Mouse (Mus musculus) erythroblast, embryonic 14.5 days (primary cell): ENCODE results near the gene Dock7. TPM values are rescaled to one million over a fixed set of nuclear protein-coding genes. Genes with fewer than 3 reads are reported as not detected.
"Not testable (repeated sequence)": the region's sequence is repeated elsewhere in the genome, so short reads cannot be mapped to it uniquely, and the experiment has no call there.

Experiments
- H3K27me3 ChIP-seq: 2 replicates; pipeline ENCODE4 v1.6.1; 2012; ENCODE audit warnings: inconsistent platforms; ENCODE audit not compliant: control insufficient read depth
- H3K36me3 ChIP-seq: 2 replicates; pipeline ENCODE4 v1.6.1; 2012; ENCODE audit warnings: mild to moderate bottlenecking, inconsistent platforms; ENCODE audit not compliant: control insufficient read depth
- H3K4me1 ChIP-seq: 2 replicates; pipeline ENCODE4 v1.6.1; 2012; ENCODE audit warnings: inconsistent platforms; ENCODE audit not compliant: control insufficient read depth
- H3K4me3 ChIP-seq: replicated peaks from 2 replicates; pipeline ENCODE3; 2012; ENCODE audit warnings: moderate library complexity, mild to moderate bottlenecking, inconsistent platforms
- H3K9me3 ChIP-seq: 2 replicates; pipeline ENCODE4 v1.6.1; 2012; ENCODE audit warnings: low read length, inconsistent platforms, mixed read lengths; ENCODE audit not compliant: control insufficient read depth
- GATA1 ChIP-seq: IDR thresholded peaks from 2 replicates; pipeline ENCODE4 v1.6.1; 2012; ENCODE audit warnings: low read length, inconsistent platforms, mixed read lengths
- TAL1 ChIP-seq: IDR thresholded peaks from 3 replicates; pipeline ENCODE4 v1.6.1; 2012; ENCODE audit warnings: low read length, inconsistent platforms, mixed read lengths
- polyA plus RNA-seq: library from polyadenylated mRNA; stranded (reverse); fragments of >175 nt; gene quantifications from 2 replicates; pipeline ENCODE4 v1.2.3, GENCODE M21; 2012

Dock7 gene
- polyA plus RNA-seq, 1 experiment: 0.07 TPM

- TF ChIP-seq TAL1: no peak
- TF ChIP-seq GATA1: no peak
- H3K36me3 ChIP-seq: peaks cover 17% of the 10 kb centered on the region
- H3K4me1 ChIP-seq: no peaks in the 10 kb centered on the region
- H3K4me3 ChIP-seq: no peak overlapping the region
- H3K27me3 ChIP-seq: no peaks in the 10 kb centered on the region
- H3K9me3 ChIP-seq: no peaks in the 10 kb centered on the region
Observed at GRCm38 (mm10) chr4:98984701-98985100, 136.0 kb downstream of the Dock7 start.

- H3K4me1 ChIP-seq, H3K27me3 ChIP-seq, H3K4me3 ChIP-seq, H3K9me3 ChIP-seq, H3K36me3 ChIP-seq: not testable (repeated sequence)
Observed at GRCm38 (mm10) chr4:98979976-98980375, 140.7 kb downstream of the Dock7 start.

GRCm38 (mm10) chr4:98978693-98979092 is 142.0 kb downstream of the Dock7 start:
- no peaks in the 10 kb centered on the region for H3K27me3 ChIP-seq
- TF ChIP-seq TAL1 (no peak), GATA1 (no peak)
- no peaks in the 10 kb centered on the region; the same call in 1 of the 2 replicates for H3K36me3 ChIP-seq
- H3K4me3 ChIP-seq: no peak overlapping the region
- no peaks in the 10 kb centered on the region for H3K9me3 ChIP-seq
- H3K4me1 ChIP-seq: no peaks in the 10 kb centered on the region

- not testable (repeated sequence) for H3K4me3 ChIP-seq, H3K9me3 ChIP-seq, H3K36me3 ChIP-seq
Observed at GRCm38 (mm10) chr4:98978288-98978687, 142.4 kb downstream of the Dock7 start.

GRCm38 (mm10) chr4:98975741-98976140 is 145.0 kb downstream of the Dock7 start:
- Histone ChIP-seq H3K4me1 (no peaks in the 10 kb centered on the region), H3K4me3 (no peak overlapping the region), H3K36me3 (peaks cover 6% of the 10 kb centered on the region), H3K27me3 (no peaks in the 10 kb centered on the region), H3K9me3 (no peaks in the 10 kb centered on the region)
- no peak for TF ChIP-seq TAL1
- no peak for TF ChIP-seq GATA1

More at GRCm38 (mm10) chr4:98978288-98978687, 142.4 kb downstream of the Dock7 start:
- not testable (repeated sequence) for H3K4me1 ChIP-seq, H3K27me3 ChIP-seq

GRCm38 (mm10) chr4:98969946-98970345 is 150.8 kb downstream of the Dock7 start:
- peaks cover 41% of the 10 kb centered on the region for H3K36me3 ChIP-seq
- no peaks in the 10 kb centered on the region for H3K4me1 ChIP-seq
- no peaks in the 10 kb centered on the region for H3K9me3 ChIP-seq
- no peak for TF ChIP-seq TAL1
- no peak for TF ChIP-seq GATA1
- H3K4me3 ChIP-seq: no peak overlapping the region
- no peaks in the 10 kb centered on the region for H3K27me3 ChIP-seq

GRCm38 (mm10) chr4:98960243-98960642 is 160.5 kb downstream of the Dock7 start:
- TF ChIP-seq GATA1 (no peak), TAL1 (no peak)
- H3K4me3 ChIP-seq: no peak overlapping the region
- H3K9me3 ChIP-seq: no peaks in the 10 kb centered on the region
- peaks cover 20% of the 10 kb centered on the region for H3K36me3 ChIP-seq
- H3K27me3 ChIP-seq: no peaks in the 10 kb centered on the region
- H3K4me1 ChIP-seq: no peaks in the 10 kb centered on the region

- Histone ChIP-seq H3K4me3 (no peak overlapping the region), H3K27me3 (no peaks in the 10 kb centered on the region), H3K4me1 (no peaks in the 10 kb centered on the region), H3K36me3 (peaks cover 23% of the 10 kb centered on the region), H3K9me3 (no peaks in the 10 kb centered on the region)
- TF ChIP-seq TAL1 (no peak), GATA1 (no peak)
Observed at GRCm38 (mm10) chr4:98955986-98956385, 164.7 kb downstream of the Dock7 start.

GRCm38 (mm10) chr4:98950563-98950962 is 170.2 kb downstream of the Dock7 start:
- no peak overlapping the region for H3K4me3 ChIP-seq
- peaks cover 5% of the 10 kb centered on the region for H3K36me3 ChIP-seq
- H3K27me3 ChIP-seq: no peaks in the 10 kb centered on the region
- no peaks in the 10 kb centered on the region for H3K4me1 ChIP-seq
- no peak for TF ChIP-seq GATA1
- no peak for TF ChIP-seq TAL1
- no peaks in the 10 kb centered on the region for H3K9me3 ChIP-seq

GRCm38 (mm10) chr4:98938210-98938609 is 182.5 kb downstream of the Dock7 start:
- H3K9me3 ChIP-seq, H3K27me3 ChIP-seq, H3K4me1 ChIP-seq, H3K4me3 ChIP-seq: not testable (repeated sequence)
- peaks cover 70% of the 10 kb centered on the region for H3K36me3 ChIP-seq

- TF ChIP-seq TAL1 (no peak), GATA1 (no peak)
- Histone ChIP-seq H3K4me3 (no peak overlapping the region), H3K9me3 (no peaks in the 10 kb centered on the region), H3K36me3 (peaks cover 84% of the 10 kb centered on the region), H3K27me3 (no peaks in the 10 kb centered on the region), H3K4me1 (no peaks in the 10 kb centered on the region)
Observed at GRCm38 (mm10) chr4:98936036-98936435, 184.7 kb downstream of the Dock7 start.
